Mouse (Mus musculus): ENCODE results near the gene Rnf208. TPM values are rescaled to one million over a fixed set of nuclear protein-coding genes. Genes with fewer than 3 reads are reported as not detected.

The Rnf208 gene
- total and polyA plus RNA-seq, 2 experiments from 2014 or later, result 157 to 240 TPM

- Histone ChIP-seq H3K9me3 (ENCODE audit: low read length) (no peaks in the 10 kb centered on the region), H3K36me3 (ENCODE audit: insufficient read depth, low read length) (peaks cover 9% of the 10 kb centered on the region), H3K4me1 (ENCODE audit: insufficient read depth, low read length) (peaks cover 12% of the 10 kb centered on the region; the same call in 1 of the 2 replicates), H3K27ac (ENCODE audit: low read depth, low read length) (peak overlapping the region; percentile 92), H3K4me2 (ENCODE audit: low read depth, low read length, poor library complexity, severe bottlenecking) (peak overlapping the region; percentile 86), H3K4me3 (ENCODE audit: low read depth, low read length) (peak overlapping the region; percentile 92), H3K27me3 (ENCODE audit: insufficient read depth, low read length) (no peaks in the 10 kb centered on the region), H3K9ac (replicated peaks; ENCODE audit: low read length, poor library complexity, severe bottlenecking) (peak overlapping the region; percentile 90)
- TF ChIP-seq CTCF (IDR thresholded peaks at IDR 0.05), result no peak
- DNase-seq (ENCODE audit: low spot score) (no peak), ATAC-seq (ENCODE audit: low FRiP score) (peak; percentile 25; the same call in 1 of the 2 replicates)
- WGBS, result under 1% methylated on average over 24 of the region's 24 CpGs
These were observed 31.4 kb upstream of the Rnf208 start for GRCm38 (mm10) chr2:25210686-25211085.

GRCm38 (mm10) chr2:25211121-25211670 is 30.9 kb upstream of the Rnf208 start, which contains the start of gene Nelfb:
Nelfb (minus strand) TSS chr2:25211489.
- under 1% methylated on average over 44 of the region's 44 CpGs for WGBS
- Histone ChIP-seq H3K4me1 (ENCODE audit: insufficient read depth, low read length) (peaks cover 12% of the 10 kb centered on the region; the same call in 1 of the 2 replicates), H3K9ac (replicated peaks; ENCODE audit: low read length, poor library complexity, severe bottlenecking) (peak within 1 kb of the TSS; percentile 90), H3K27me3 (ENCODE audit: insufficient read depth, low read length) (no peaks in the 10 kb centered on the region), H3K9me3 (ENCODE audit: low read length) (no peaks in the 10 kb centered on the region), H3K4me2 (ENCODE audit: low read depth, low read length, poor library complexity, severe bottlenecking) (peak within 1 kb of the TSS; percentile 86), H3K4me3 (ENCODE audit: low read depth, low read length) (peak within 1 kb of the TSS; percentile 92), H3K27ac (ENCODE audit: low read depth, low read length) (peak within 1 kb of the TSS; percentile 92), H3K36me3 (ENCODE audit: insufficient read depth, low read length) (peaks cover 4% of the 10 kb centered on the region)
- ATAC-seq (ENCODE audit: low FRiP score), result peak; percentile 89
- DNase-seq (ENCODE audit: low spot score), result peak; percentile 90
- TF ChIP-seq CTCF (IDR thresholded peaks at IDR 0.05), result 0 out of 2 replicates have a peak, but pooled peaks have one; percentile 5

GRCm38 (mm10) chr2:25213266-25213865 is 28.7 kb upstream of the Rnf208 start:
- Histone ChIP-seq H3K4me2 (ENCODE audit: low read depth, low read length, poor library complexity, severe bottlenecking) (no peak overlapping the region), H3K27ac (ENCODE audit: low read depth, low read length) (no peak overlapping the region), H3K9ac (replicated peaks; ENCODE audit: low read length, poor library complexity, severe bottlenecking) (no peak overlapping the region), H3K4me3 (ENCODE audit: low read depth, low read length) (no peak overlapping the region), H3K36me3 (ENCODE audit: insufficient read depth, low read length) (no peaks in the 10 kb centered on the region), H3K9me3 (ENCODE audit: low read length) (no peaks in the 10 kb centered on the region), H3K27me3 (ENCODE audit: insufficient read depth, low read length) (no peaks in the 10 kb centered on the region), H3K4me1 (ENCODE audit: insufficient read depth, low read length) (peaks cover 12% of the 10 kb centered on the region; the same call in 1 of the 2 replicates)
- 70% methylated on average over 23 of the region's 23 CpGs for whole genome bisulfite sequencing
- no peak for TF ChIP-seq CTCF (IDR thresholded peaks at IDR 0.05)
- DNase-seq (ENCODE audit: low spot score), result no peak
- no peak for ATAC-seq (ENCODE audit: low FRiP score)

- Histone ChIP-seq H3K9me3 (ENCODE audit: low read length) (no peaks in the 10 kb centered on the region), H3K4me2 (ENCODE audit: low read depth, low read length, poor library complexity, severe bottlenecking) (no peak within 1 kb of the TSS), H3K27ac (ENCODE audit: low read depth, low read length) (no peak within 1 kb of the TSS), H3K9ac (replicated peaks; ENCODE audit: low read length, poor library complexity, severe bottlenecking) (no peak within 1 kb of the TSS), H3K4me3 (ENCODE audit: low read depth, low read length) (no peak within 1 kb of the TSS), H3K27me3 (ENCODE audit: insufficient read depth, low read length) (no peaks in the 10 kb centered on the region), H3K4me1 (ENCODE audit: insufficient read depth, low read length) (peaks cover 12% of the 10 kb centered on the region; the same call in 1 of the 2 replicates), H3K36me3 (ENCODE audit: insufficient read depth, low read length) (no peaks in the 10 kb centered on the region)
- DNase-seq (ENCODE audit: low spot score) (no peak), ATAC-seq (ENCODE audit: low FRiP score) (no peak)
- TF ChIP-seq CTCF (IDR thresholded peaks at IDR 0.05), result no peak
- 71% methylated on average over 3 of the region's 3 CpGs for WGBS
These were observed 27.6 kb upstream of the Rnf208 start, which contains the start of gene Stpg3 for GRCm38 (mm10) chr2:25214444-25214843. Stpg3 (minus strand) TSS chr2:25214637.

DNA sequence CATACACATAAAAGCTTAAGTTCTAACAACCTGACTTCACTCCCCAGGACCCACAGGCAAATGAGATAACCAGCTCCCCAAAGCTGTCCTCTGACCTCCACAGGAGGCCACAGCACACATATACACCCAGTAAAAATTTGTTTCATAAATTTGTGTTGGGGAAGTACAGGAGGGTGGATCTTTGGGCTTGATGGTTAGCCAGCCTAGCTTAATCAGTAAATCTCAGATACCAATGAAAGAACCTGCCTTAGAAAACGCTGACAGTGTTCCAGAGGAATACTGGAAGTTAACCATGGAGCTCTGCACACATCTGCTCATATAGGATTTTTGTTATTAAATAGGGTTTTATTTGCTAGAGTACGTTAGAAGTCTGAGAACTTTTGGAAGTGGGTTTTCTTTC is 24.4 kb upstream of the Rnf208 start:
- TF ChIP-seq CTCF (IDR thresholded peaks at IDR 0.05), result no peak
- H3K27ac ChIP-seq (ENCODE audit: low read depth, low read length), result no peak overlapping the region
- H3K36me3 ChIP-seq (ENCODE audit: insufficient read depth, low read length), result peaks cover 6% of the 10 kb centered on the region; the same call in 1 of the 2 replicates
- DNase-seq (ENCODE audit: low spot score) (no peak), ATAC-seq (ENCODE audit: low FRiP score) (no peak)
- no peaks in the 10 kb centered on the region for H3K4me1 ChIP-seq (ENCODE audit: insufficient read depth, low read length)
- no peak overlapping the region for H3K4me2 ChIP-seq (ENCODE audit: low read depth, low read length, poor library complexity, severe bottlenecking)
- 60% methylated on average over 2 of the region's 2 CpGs for WGBS
- no peak overlapping the region for H3K4me3 ChIP-seq (ENCODE audit: low read depth, low read length)
- no peaks in the 10 kb centered on the region for H3K9me3 ChIP-seq (ENCODE audit: low read length)
- H3K27me3 ChIP-seq (ENCODE audit: insufficient read depth, low read length), result no peaks in the 10 kb centered on the region
- no peak overlapping the region for H3K9ac ChIP-seq (replicated peaks; ENCODE audit: low read length, poor library complexity, severe bottlenecking)

DNA sequence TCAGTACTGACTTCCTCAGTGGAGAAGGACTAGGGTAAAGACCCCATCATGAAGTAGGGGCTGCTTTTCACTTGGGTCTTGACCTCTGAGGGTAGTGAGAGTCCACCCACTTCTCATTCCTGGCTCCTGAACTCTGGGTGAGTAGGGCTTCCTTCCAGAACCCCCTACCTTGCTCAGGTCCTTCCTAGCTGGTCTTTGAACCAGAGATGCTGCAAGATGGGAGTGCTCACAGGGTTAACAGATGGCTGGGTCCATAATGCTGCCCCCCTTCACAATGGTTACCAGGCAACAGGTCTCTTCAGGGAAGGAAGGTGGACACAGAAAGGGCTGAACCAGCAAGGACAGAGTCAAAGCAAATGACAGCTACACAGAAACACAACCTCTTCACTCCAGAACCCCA is 23.6 kb upstream of the Rnf208 start, which contains the start of gene Fam166a:
TSS of gene Fam166a (plus strand) at position 301 of the 400 bp plus-strand sequence.
- H3K9ac ChIP-seq (replicated peaks; ENCODE audit: low read length, poor library complexity, severe bottlenecking), result no peak within 1 kb of the TSS
- no peak within 1 kb of the TSS for H3K27ac ChIP-seq (ENCODE audit: low read depth, low read length)
- no peaks in the 10 kb centered on the region for H3K9me3 ChIP-seq (ENCODE audit: low read length)
- H3K4me2 ChIP-seq (ENCODE audit: low read depth, low read length, poor library complexity, severe bottlenecking), result no peak within 1 kb of the TSS
- no peak for ATAC-seq (ENCODE audit: low FRiP score)
- peaks cover 3% of the 10 kb centered on the region; the same call in 1 of the 2 replicates for H3K4me1 ChIP-seq (ENCODE audit: insufficient read depth, low read length)
- TF ChIP-seq CTCF (IDR thresholded peaks at IDR 0.05), result no peak
- peaks cover 6% of the 10 kb centered on the region; the same call in 1 of the 2 replicates for H3K36me3 ChIP-seq (ENCODE audit: insufficient read depth, low read length)
- DNase-seq (ENCODE audit: low spot score), result no peak
- H3K4me3 ChIP-seq (ENCODE audit: low read depth, low read length), result no peak within 1 kb of the TSS
- no peaks in the 10 kb centered on the region for H3K27me3 ChIP-seq (ENCODE audit: insufficient read depth, low read length)
